Mouse (Mus musculus): ENCODE measurements around the gene Psapl1. TPM values are rescaled to one million over a fixed set of nuclear protein-coding genes. Genes with fewer than 3 reads are reported as not detected.
"Not testable (repeated sequence)": the region's sequence is repeated elsewhere in the genome, so short reads cannot be mapped to it uniquely, and the experiment has no call there.

Gene Psapl1
- total RNA-seq, 2 experiments from 2014 or later = 0.09 TPM; not detected in 1

DNA sequence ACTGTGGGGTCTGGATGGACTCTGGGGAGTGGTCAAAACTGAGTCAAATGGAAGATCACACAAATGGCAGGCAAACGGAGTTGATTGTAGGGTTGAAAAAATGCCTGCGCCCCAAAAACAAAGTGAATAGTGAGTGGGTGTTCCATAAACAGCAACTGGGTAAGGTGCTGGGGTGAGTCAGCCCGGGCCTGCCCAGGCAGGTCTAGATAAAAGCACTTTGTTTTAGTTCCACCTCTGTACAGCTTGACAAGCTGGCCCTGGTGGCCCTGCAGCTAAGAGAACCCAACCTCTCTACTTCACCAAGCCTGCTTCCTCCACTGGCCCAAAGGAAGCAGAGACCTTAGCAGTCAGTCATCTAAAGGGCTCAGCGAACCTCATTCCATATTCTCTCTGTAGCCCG lies 1.0 kb upstream of the Psapl1 start:
- DNase-seq (ENCODE audit: low spot score) = no peak

DNA sequence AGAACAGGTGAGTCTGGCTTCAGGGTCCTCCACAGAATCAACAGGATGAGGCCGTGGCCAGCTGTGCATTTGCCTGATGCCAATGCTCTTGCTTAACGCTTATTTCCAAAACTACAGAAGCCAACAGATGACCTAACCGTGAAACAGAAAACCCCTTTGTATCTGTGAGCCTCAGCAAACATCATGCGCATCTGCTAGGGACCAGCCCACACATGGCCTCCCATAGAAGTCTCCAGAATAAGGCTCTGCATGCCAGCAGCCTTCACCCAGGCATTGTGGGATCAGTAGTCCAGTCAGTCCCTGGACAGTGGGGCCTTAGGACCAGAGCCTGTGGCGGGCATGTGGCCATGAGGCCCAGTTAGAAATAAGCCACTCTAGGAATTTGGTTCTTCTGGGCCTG lies 400 bp upstream of the Psapl1 start:
- peak; percentile 29 for DNase-seq (ENCODE audit: low spot score)

DNA sequence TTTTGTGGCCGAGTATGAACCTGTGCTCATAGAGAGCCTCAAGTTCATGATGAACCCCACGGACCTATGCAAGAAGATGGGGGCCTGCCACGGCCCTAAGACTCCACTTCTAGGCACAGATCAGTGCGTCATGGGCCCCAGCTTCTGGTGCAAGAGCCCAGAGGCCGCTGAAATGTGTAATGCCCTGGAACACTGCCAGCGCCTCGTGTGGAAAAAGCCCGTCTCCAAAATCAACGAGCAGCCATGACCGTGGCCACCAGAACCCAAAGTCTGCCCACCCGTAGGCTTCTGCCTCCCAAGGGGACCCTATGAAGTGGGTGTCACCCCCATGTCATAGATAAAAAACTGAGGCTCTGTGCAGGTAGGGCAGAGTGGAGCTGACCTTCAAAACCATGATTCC lies 1.6 kb downstream of the Psapl1 start:
- DNase-seq (ENCODE audit: low spot score) = no peak

DNA sequence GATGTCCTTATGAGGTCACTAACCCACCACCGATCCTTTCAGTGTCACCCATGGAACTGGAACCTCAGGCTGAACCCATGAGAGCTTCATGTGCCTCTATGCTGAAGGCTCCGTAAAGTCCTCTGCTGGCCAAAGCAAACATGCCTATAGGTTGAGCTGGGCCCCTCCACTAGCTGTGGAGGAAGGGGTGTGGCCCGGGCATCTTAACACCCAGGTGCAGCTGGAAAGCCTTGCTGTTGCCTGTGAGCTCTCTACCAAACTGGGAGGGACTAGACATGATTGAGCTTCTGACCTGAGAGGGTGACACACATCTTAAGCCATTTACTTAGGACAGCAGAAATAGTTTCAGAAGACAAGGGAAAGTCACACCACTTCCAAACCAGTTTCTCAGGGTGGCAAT lies 5.0 kb downstream of the Psapl1 start:
- no peak for DNase-seq (ENCODE audit: low spot score)

DNA sequence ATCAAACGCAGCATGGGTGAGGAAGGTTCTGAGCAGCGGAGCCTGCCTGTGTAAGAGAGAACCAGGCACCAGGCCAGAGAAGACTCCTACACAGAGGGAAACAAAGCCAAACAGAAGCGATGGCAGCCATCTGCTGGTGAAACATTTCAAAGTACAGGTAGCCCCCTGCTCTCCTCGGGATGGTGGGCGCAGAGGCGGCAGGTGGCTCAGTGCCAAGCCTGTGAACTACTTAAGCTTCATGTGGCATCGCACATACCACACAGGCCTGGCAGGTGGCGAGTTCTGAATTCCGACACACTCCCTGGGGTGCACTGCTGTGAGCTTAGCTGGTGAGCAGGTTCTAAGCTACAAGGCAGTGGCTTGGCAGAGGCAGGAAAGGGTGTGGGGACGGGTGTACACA lies 9.5 kb downstream of the Psapl1 start:
- no peak for DNase-seq (ENCODE audit: low spot score)

DNA sequence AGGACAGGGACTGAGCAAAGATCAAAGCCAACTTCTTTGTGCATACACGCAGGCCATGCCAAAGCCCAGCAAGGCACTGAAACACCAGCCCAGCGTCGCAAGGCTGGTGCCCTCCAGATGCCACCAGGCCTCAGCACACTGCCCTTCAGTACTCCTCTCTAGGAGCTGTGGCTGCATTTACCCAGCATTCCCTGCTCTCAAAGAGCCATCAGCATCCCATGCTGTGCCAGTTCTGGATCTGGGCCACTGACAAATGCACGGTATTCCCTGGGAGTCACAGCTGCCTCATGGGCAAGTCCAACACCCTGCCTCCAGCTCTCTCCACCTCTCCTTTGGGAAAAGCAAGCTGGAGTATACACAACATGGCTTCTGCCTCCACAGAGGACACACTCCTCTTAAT lies 16.3 kb downstream of the Psapl1 start:
- DNase-seq (ENCODE audit: low spot score) = no peak

DNA sequence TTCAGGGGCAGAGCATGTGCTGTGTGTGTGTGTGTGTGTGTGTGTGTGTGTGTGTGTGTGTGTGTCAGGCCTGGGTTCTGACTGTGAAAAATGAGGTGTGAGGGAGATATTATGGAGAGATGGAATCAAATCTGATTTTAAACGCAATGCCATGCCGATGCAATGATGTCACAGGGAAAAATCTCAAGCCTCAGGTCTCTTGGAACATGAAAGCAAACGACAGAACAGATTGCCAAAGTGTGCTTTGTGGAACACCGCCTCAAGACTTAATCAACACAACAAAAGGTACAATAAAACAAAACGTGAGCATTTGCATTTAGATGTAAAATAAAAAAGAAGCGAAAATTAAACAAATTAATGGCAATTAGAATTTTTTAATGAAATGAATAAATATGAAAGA lies 16.8 kb downstream of the Psapl1 start:
- DNase-seq (ENCODE audit: low spot score) = no peak

DNA sequence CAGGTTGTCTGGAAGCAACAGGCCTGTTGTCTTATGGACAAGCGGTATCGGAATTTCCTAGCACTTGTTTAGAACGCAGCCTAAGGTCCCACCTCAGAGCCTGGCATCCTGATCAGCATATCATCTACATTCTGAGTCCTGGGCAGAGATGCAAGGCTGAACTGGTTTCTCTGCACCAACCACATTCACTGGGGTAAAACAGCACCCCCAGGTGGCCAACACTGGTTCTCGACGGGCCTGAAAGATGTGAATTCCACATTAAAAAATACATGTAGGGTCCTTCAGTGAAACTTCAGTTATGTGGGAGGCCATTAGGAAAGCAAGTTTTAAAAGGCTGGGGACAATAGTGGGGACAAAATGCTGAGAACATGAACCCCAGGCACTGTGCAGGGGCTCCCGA lies 20.0 kb downstream of the Psapl1 start:
- DNase-seq (ENCODE audit: low spot score) = peak; percentile 44

DNA sequence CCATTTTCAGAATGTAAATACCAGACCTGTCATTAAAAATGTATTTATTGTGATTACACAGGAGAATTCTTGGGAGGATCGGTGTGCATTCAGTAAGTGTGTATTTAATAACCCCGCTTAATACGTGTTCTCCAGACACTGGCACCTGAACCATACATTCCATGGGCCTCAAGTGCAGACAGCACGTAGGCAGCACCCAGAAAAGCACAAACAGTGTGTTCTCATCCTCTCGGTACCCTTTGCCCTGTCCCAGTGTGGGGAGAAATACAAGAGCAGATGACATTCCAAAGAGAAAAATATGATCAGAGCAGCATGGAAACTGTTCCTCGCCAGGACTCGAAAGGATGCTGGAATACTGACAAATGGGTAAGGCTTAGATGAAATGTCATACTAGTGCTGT lies 22.0 kb downstream of the Psapl1 start:
- no peak for DNase-seq (ENCODE audit: low spot score)

DNA sequence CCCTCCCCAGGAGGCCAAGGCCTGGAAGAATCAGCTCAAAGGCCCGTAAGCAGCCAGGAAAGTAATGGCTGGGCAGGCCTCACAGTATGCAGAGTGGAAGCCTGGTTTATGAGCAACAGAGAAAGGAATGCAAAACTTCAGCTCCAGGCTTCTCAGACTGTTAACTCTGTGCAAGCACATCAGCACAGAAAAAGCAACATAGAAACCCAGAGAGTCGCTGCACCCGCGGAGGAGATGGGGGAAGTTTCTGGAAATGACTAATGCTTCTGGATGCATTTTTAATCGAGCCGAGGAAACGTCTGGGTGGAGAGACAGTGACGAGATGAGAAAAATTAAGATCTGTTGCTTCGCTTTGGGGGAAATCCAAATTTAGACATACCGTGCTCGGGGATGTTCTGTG lies 22.5 kb downstream of the Psapl1 start:
- no peak for DNase-seq (ENCODE audit: low spot score)

DNA sequence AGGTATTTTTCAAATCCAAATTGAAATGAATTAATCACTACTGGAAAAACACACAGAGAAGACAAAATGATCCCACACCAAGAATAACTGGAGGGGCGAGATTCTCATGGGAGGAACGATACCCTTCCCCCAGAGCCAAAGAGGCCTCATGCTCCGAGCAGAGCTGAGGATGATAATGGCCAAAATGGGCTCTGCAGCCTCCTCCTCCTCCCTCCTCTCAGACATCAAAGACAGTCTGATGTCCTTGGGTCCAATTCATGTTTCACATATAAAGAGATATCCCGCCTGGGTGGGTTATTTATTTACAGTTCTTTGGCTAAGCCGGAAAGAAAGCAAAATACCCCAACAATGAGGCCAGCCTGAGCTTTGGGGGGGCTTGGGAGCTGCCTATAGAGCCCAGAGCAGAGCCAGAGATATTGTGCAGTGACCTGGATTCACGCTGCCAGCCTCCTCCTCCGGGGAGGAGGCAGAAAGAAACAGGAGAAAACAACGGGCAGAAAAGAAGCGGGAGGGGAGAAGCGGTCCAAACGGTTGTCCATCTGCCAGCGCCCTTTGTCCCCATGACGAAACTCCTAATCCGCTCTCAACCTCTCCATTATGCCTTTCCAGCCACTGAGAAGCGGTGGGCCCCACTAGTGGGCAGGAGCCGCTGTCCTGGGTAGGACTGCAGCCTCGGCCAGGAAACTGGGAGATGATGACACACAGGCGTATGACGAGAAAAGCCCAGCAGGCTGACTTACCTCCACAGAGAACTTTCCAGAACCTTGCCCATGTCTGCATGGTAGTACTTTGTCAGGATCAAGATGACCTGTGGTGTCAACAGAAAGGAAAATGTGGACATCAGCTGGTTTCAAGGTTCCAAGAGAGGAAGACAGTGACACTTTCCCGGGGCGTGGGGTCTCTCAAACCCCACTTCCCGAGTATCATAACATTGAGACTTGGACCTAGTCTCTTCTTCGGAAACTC lies 24.9 kb downstream of the Psapl1 start:
- DNase-seq (ENCODE audit: low spot score) = no peak

DNA sequence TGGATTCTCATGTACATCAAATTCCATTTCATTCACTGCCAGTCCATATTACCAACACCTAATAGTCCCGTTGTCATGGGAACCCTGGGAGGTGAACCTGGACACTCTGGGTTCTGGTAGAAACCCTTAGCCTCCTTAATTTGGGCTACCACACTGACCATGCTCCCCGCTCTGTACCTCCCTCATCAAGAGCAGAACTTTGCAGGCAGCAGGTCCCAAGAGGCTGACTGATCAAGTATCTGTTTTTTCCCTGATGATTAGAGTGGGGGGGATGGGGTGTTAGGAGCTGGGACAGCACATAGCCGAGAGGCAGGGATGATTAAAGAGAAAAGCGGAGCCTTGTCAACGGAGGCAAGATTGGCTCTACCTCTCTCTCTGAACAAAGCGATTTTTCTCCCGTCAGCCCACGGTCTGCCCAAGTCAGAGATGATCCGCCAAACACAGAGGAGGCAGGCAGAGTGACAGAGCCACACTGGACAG lies 26.5 kb downstream of the Psapl1 start:
- no peak for DNase-seq (ENCODE audit: low spot score)

DNA sequence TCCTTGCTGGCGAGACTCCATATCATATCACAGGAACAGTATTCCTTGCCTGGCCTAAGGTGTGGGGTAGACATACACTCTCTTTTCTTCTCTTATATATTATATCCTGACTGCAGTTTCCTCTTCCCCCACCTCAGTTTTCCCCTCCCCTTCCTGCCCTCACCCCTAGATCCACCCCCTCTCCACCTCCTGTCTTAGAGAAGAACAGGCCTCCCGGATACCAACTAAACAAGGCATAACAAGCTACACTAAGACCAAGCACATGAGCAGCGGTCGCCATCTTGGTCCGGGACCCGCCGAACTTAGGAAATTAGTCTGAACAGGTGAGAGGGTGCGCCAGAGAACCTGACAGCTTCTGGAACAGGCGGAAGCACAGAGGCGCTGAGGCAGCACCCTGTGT lies 33.7 kb downstream of the Psapl1 start:
- not testable (repeated sequence) for DNase-seq (ENCODE audit: low spot score)

DNA sequence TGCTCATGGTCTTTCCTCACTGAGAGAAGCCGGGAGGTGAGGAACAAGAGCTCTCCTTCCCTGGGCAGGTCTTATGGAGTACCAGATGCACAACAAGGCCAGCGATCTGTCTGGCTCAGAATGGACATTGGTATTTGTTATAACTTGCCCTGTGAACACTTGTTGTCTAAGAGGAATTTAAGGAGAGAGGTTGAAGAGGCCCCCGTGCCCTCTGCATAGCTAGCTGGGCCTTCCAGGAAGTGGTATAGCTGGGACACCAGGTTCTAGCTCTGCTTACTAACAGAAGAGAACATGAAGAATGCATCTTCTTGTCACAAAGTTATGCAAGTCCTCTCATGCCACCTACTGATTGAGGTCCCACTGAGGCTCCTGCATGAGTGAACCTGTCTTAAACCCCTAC lies 44.2 kb downstream of the Psapl1 start:
- DNase-seq (ENCODE audit: low spot score) = no peak

DNA sequence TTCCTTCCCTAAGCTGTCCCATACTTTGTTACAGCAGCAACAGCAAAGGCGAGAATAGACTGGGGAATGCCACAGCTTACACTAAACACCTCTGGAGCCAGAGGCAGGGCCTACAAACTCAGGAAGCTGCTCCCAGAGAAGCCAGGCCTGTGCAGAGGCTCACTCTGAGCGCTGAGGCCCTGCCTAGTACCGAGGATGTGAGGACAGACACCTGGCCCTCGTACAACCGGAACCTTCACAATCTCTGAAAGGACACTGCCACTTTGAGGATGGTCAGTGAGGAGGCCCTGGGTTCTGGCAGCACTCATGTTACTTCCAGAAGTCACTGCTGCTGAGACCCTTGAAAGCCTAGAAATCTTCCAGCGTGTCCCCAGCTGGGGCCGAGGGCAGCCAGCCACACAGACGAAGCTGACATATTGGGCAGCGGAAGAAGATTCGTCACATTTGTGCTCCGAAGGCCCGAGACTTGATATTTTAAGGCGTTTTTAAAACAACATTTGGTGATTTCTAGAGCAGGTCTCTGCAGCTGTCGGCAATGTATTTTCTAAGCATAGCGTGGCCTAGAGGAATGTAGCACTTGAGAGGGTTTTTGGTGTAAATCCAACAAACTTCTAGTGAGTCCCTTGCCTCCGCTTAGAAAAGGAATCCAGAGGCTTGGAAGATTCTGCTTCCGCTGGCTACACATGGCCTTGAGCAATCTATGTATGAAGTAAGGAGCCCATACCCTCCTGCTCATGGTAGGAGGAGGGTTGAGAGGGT lies 49.1 kb downstream of the Psapl1 start:
- no peak for DNase-seq (ENCODE audit: low spot score)

DNA sequence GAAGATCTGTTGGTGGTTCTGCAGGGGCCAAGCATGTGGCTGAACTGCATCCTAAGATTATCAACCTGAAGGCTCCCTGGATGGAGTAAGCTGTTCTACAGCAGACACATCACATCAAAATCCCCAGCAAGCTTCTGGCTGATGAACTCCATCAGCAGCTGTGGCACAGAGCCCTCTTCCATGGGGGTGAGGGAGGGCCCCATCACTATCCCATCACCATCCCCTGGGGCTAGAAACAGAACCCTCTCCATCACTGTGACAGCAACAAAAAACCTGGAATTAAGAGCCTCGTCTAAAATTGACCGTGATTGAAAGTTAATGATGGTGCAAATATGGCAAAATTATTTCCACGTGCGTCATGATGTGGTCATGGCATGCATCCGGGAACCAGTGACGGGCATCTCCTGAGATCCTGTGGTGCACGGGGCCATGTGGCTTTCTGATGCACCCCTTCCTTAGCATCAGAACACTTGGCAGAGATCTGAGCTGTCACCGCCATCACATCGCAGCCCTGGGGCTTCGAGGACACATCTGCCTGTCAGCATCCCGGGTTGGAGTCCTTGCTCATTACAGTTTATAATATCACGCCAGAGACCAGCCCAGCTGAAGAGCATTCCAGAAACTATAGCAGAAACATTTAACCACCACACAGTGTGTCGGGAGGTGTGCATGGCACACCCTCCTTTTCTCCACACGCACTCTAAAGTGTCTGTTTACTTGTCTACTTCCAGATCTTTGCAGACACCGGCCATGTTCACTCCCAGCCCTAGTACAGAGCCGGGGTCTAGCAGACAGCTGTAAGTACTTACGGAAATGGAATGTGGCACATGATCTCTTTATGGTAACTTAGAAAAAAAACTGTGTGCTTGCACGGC lies 51.1 kb downstream of the Psapl1 start:
- no peak for DNase-seq (ENCODE audit: low spot score)

Other genes starting within 250 kb of the Psapl1 start
- gene Sorcs2, start 194.1 kb downstream of the Psapl1 start, total RNA-seq (2021) = 1 to 10 TPM; 1.8 TPM